Mouse (Mus musculus) heart, embryonic 12.5 days (tissue): ENCODE measurements around the gene Prok2. TPM values are rescaled to one million over a fixed set of nuclear protein-coding genes. Genes with fewer than 3 reads are reported as not detected.
A peak's percentile ranks its signal among the peaks of the same experiment; 100 is the strongest.

ENCODE experiments used
- ATAC-seq: fragments of 200-750 bp; cut with Nextera tagmentation; 2 replicates; pipeline ENCODE4 v1.8.0; 2017; ENCODE audit warnings: moderate TSS enrichment, moderate library complexity; ENCODE audit not compliant: insufficient number of reproducible peaks, low FRiP score
- H3K27ac ChIP-seq: fragments of 300-500 bp; sonication (generic); 2 replicates; pipeline ENCODE4 v1.5.1; 2016; ENCODE audit warnings: mild to moderate bottlenecking, moderate library complexity; ENCODE audit not compliant: poor library complexity, severe bottlenecking
- H3K27me3 ChIP-seq: fragments of 300-500 bp; sonication (generic); replicated peaks from 2 replicates; pipeline ENCODE4 v1.6.1; 2016; ENCODE audit warnings: mild to moderate bottlenecking, moderate library complexity
- H3K36me3 ChIP-seq: fragments of 300-500 bp; sonication (generic); 2 replicates; pipeline ENCODE4 v1.6.1; 2016; ENCODE audit warnings: mild to moderate bottlenecking, moderate library complexity
- H3K4me1 ChIP-seq: fragments of 300-500 bp; sonication (generic); replicated peaks from 2 replicates; pipeline ENCODE4 v1.6.1; 2016; ENCODE audit warnings: mild to moderate bottlenecking
- H3K4me2 ChIP-seq: fragments of 300-500 bp; sonication (generic); 2 replicates; pipeline ENCODE4 v1.6.1; 2016; ENCODE audit warnings: mild to moderate bottlenecking, moderate library complexity
- H3K4me3 ChIP-seq: fragments of 300-500 bp; sonication (generic); 2 replicates; pipeline ENCODE4 v1.5.1; 2016; ENCODE audit warnings: mild to moderate bottlenecking
- H3K9ac ChIP-seq: fragments of 300-500 bp; sonication (generic); 2 replicates; pipeline ENCODE4 v1.6.1; 2016; ENCODE audit warnings: mild to moderate bottlenecking, moderate library complexity
- H3K9me3 ChIP-seq: fragments of 300-500 bp; sonication (generic); replicated peaks from 2 replicates; pipeline ENCODE4 v1.6.1; 2016; ENCODE audit warnings: mild to moderate bottlenecking, moderate library complexity
- WGBS: fragments of 180-500 bp; shearing (Covaris S2); methylation state at CpG from one replicate; pipeline ENCODE4 v1.1.7; 2016; 5-methylcytosine and 5-hydroxymethylcytosine counted together
- polyA plus RNA-seq: library from polyadenylated mRNA; unstranded; fragments of >200 nt; fragmentation: Nextera tagmentation; extraction: Ambion mirVana; gene quantifications from 2 replicates; pipeline ENCODE4 v1.2.1, GENCODE M21; 2016

Gene Prok2
- polyA plus RNA-seq, 1 experiment from 2014 or later, result not detected

DNA sequence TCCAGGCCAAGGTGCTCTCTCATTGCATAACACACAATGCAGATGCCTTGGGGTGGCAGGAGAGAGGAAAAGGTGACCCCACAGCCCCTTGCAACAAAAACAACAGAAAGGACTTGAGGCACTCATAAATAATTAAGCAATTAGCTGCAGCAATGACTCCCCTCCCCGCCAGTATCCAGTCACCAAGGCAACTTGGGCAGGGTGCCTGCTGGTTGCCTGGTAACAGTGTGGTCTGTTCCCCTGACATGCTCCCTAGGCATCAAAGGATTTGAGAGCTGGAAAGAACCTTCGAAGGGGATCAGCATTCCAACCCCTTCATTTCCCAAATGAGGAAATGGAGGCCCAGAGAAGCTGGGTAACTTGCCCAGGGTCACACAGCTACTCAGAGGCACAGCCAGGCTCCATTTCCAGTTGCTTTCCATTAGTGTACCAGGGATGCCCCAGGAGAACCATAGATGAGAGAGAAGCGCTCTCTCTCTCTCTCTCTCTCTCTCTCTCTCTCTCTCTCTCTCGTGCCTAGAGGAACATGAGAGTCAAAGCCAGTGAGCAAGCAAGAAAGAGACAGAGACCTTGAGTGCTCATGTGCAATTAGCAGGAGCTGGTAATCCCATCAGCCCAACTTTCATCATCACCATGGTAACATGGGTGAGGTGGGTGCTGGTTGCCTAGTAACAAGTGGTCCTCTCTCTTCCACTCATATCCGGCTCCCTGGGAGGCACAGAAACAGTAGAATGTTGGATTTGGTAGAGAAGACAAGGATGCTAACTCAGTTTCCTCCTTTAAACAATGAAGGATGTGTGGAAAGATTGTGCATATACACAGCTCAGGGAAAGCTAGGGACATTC, 56.5 kb downstream of the Prok2 start:
- Histone ChIP-seq H3K4me2 (no peak overlapping the region), H3K36me3 (no peaks in the 10 kb centered on the region), H3K4me1 (peaks cover 18% of the 10 kb centered on the region; the same call in 1 of the 2 replicates), H3K9ac (no peak overlapping the region), H3K27ac (no peak overlapping the region), H3K4me3 (no peak overlapping the region), H3K27me3 (peaks cover 25% of the 10 kb centered on the region), H3K9me3 (no peaks in the 10 kb centered on the region)
- 54% methylated on average over 5 of the region's 5 CpGs for WGBS
- no peak for ATAC-seq

DNA sequence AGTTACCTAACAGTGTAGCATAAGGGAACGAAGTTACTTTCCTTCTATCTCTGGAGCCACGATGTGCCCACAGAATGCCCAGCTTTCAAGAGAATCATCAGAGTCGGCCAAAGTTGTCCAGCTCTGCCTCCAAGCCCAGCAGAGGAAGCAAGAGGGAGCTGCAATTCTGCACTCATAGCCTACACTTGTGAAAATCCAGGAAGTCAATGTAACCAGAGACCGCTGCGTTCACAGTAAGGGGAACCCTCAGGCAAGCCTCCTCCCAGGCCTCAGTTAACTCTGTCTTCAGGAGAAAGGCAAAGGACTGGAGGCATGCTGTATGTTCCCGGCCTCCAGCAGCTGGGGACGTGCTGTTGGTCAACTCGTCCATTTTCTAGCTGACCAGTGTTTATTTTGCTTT, 58.9 kb downstream of the Prok2 start:
- H3K4me2 ChIP-seq, result peak overlapping the region; percentile 96
- ATAC-seq, result no peak
- WGBS, result 45% methylated on average over 8 of the region's 8 CpGs
- H3K27ac ChIP-seq, result no peak overlapping the region
- H3K36me3 ChIP-seq, result no peaks in the 10 kb centered on the region
- peak overlapping the region; percentile 88 for H3K4me3 ChIP-seq
- H3K9ac ChIP-seq, result no peak overlapping the region
- H3K27me3 ChIP-seq, result peaks cover 38% of the 10 kb centered on the region
- H3K9me3 ChIP-seq, result no peaks in the 10 kb centered on the region
- H3K4me1 ChIP-seq, result peaks cover 18% of the 10 kb centered on the region; the same call in 1 of the 2 replicates

DNA sequence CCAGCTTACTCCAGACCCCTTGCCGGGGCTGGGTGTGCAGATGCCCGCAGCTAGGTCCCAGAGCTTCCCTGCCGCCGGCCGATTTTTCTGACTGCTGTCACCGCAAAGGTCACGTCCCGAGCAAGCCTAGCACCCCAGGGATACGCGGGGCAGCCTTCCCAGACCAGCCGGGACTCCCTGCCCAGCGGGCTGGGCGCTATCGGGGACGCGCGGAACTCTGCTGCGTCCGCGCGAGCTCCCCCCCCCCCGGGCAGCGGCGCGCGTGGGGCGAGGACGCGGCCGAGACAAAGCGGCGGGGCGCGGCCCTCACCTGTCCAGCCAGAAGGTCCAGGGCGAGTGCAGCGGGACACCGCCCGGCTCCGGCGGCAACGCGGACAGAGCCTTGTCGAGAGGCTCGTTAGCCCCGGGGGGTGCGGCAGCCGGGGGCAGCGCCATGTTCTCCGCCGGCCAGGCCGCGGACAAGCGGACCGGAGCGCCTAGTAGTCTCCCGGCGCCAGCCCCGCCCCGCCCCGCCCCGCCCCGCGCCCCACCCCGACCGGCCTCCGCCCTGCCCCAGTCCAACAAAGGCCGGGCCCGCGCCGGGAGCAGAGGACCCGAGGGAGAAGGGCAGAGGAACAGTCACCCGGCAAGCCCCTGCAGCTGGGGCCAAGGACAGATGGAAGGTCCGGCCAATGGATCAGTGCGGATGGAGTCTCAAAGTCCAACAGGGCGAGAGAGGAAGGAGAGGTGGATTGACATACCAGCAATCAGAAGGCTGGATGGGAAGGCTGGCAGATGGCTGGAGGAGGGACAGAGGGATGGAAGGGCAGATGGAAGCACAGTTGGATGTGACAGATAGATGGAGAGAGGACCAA, 59.6 kb downstream of the Prok2 start, which contains the start of the genes Eif4e3 and Gm20696:
TSS of gene Eif4e3 (minus strand) at position 454 of the 854 bp plus-strand sequence.
TSS of gene Gm20696 (minus strand) at position 480 of the 854 bp plus-strand sequence.
- Histone ChIP-seq H3K36me3 (no peaks in the 10 kb centered on the region), H3K27ac (no peak within 1 kb of the TSS)

DNA sequence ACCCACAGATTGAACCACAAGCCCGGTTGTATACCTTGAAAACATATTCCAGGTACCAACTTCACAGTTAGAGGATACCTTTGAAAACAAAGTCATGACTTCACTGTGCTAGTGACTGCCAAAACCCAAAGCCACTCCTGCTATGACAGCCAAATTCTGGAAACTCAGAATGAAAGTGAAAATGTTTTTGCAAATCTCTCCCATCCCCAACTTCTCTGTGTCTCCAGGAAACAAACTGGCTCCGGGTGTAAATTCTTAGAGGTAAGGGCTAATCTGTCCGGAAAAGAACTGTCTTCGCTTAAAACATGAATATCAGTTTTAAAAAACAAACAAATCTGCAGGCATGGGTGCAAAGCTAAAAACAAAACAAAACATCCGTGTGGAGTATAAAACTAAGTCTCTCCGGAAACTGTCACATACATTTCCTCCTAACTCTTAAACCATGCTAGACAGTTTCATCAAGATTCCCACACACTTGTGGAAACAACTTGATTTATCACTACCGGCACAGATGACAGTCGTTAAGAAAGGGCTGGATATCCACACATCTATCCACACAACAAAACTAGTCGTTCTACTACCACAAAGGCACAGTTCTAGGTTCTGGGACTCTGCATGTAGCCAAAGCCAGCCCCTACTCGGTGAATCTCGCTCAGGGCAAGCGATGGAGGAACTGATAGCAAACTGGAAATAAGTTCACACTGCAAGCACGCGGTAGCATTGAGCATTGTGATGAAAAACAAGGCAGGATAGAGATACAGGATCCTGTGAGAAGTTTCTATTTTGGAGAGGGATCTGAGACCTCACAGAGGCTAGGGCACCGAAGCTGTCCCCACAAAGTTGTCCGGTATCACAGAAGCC, 60.5 kb downstream of the Prok2 start:
- Histone ChIP-seq H3K4me2 (peak overlapping the region; percentile 96), H3K9ac (peak overlapping the region; percentile 83), H3K27ac (no peak overlapping the region), H3K4me3 (peak overlapping the region; percentile 88), H3K36me3 (no peaks in the 10 kb centered on the region), H3K9me3 (no peaks in the 10 kb centered on the region), H3K27me3 (peaks cover 38% of the 10 kb centered on the region), H3K4me1 (peaks cover 19% of the 10 kb centered on the region; the same call in 1 of the 2 replicates)
- 27% methylated on average over 16 of the region's 16 CpGs for WGBS
- ATAC-seq, result no peak

More for the DNA sequence above, 59.6 kb downstream of the Prok2 start, which contains the start of the genes Eif4e3 and Gm20696:
- Histone ChIP-seq H3K9ac (peak within 1 kb of the TSS; percentile 83), H3K9me3 (no peaks in the 10 kb centered on the region), H3K4me3 (peak within 1 kb of the TSS; percentile 88), H3K27me3 (peaks cover 38% of the 10 kb centered on the region), H3K4me1 (peaks cover 18% of the 10 kb centered on the region; the same call in 1 of the 2 replicates), H3K4me2 (peak within 1 kb of the TSS; percentile 96)
- under 1% methylated on average over 61 of the region's 75 CpGs for WGBS
- peak; percentile 74 for ATAC-seq

DNA sequence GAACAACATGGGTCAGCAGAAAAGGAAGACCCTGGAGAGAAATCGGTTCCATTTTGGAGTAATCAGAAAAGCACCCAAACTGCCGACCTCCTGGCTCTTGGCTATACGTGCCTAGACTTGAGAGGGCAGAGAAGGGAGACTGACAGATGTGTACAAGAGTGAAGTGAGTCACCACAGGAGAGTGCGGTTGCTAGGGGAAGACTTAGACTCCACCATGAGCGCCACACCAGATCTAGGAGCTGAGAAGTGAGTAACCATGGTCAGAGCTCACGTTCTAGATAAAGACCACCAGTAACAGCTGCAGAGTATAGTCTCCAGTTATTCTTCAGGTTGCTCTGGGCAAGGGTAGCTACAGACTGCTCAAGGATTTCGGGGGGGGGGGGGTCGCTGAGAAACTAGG, 63.0 kb downstream of the Prok2 start:
- H3K36me3 ChIP-seq, result no peaks in the 10 kb centered on the region
- H3K27me3 ChIP-seq, result peaks cover 39% of the 10 kb centered on the region
- ATAC-seq, result no peak
- H3K9ac ChIP-seq, result no peak overlapping the region
- no peak overlapping the region for H3K4me3 ChIP-seq
- H3K27ac ChIP-seq, result no peak overlapping the region
- no peak overlapping the region for H3K4me2 ChIP-seq
- H3K4me1 ChIP-seq, result peaks cover 15% of the 10 kb centered on the region; the same call in 1 of the 2 replicates
- WGBS, result 65% methylated on average over 8 of the region's 8 CpGs
- H3K9me3 ChIP-seq, result no peaks in the 10 kb centered on the region

Other genes with a start within 250 kb of the Prok2 start
- 91.1 and 94.2 TPM in 2 replicates for gene Foxp1, start 203.7 kb downstream of the Prok2 start, polyA plus RNA-seq
- gene Eif4e3, start 59.6 kb downstream of the Prok2 start, polyA plus RNA-seq, result 5.6 and 5.7 TPM in 2 replicates
- gene Gm20696, start 59.6 kb downstream of the Prok2 start, polyA plus RNA-seq, result 2.6 and 2.7 TPM in 2 replicates
- gene Gpr27, start 33.7 kb downstream of the Prok2 start, polyA plus RNA-seq, result 1.3 and 1.6 TPM in 2 replicates